Mouse (Mus musculus): ENCODE data around the gene Ssbp4. TPM values are rescaled to one million over a fixed set of nuclear protein-coding genes. Genes with fewer than 3 reads are reported as not detected.
A peak's percentile ranks its signal among the peaks of the same experiment; 100 is the strongest.

Ssbp4 gene
- polyA plus RNA-seq (2014; fragmentation: Nextera tagmentation; extraction: Ambion mirVana) = 121 and 122 TPM in 2 replicates

GRCm38 (mm10) chr8:70608749-70609367 lies at the start of gene Ssbp4:
Ssbp4 (minus strand) TSS chr8:70608872.
- Histone ChIP-seq H3K9me3 (ENCODE audit: control insufficient read depth, low read depth, low read length) (no peaks in the 10 kb centered on the region), H3K27me3 (ENCODE audit: control insufficient read depth, insufficient read depth, low read length) (no peaks in the 10 kb centered on the region), H3K27ac (ENCODE audit: low read length) (peak within 1 kb of the TSS; percentile 99), H3K36me3 (ENCODE audit: control insufficient read depth, insufficient read depth, low read length) (no peaks in the 10 kb centered on the region), H3K4me1 (ENCODE audit: control insufficient read depth, insufficient read depth, low read length) (peaks cover 16% of the 10 kb centered on the region; the same call in 1 of the 2 replicates), H3K9ac (replicated peaks; ENCODE audit: low read depth, low read length) (peak within 1 kb of the TSS; percentile 77), H3K4me3 (ENCODE audit: low read depth, low read length) (peak within 1 kb of the TSS; percentile 84), H3K4me2 (replicated peaks; ENCODE audit: low read depth, low read length) (peak within 1 kb of the TSS; percentile 98)
- ATAC-seq (ENCODE audit: insufficient number of reproducible peaks, insufficient read depth, low FRiP score, low read depth) = no peak
- 4% methylated on average over 26 of the region's 26 CpGs for WGBS

GRCm38 (mm10) chr8:70657739-70658138 lies 49.1 kb upstream of the Ssbp4 start:
- H3K9ac ChIP-seq (replicated peaks; ENCODE audit: low read depth, low read length) = no peak overlapping the region
- no peak overlapping the region for H3K27ac ChIP-seq (ENCODE audit: low read length)
- ATAC-seq (ENCODE audit: insufficient number of reproducible peaks, insufficient read depth, low FRiP score, low read depth) = no peak
- H3K4me2 ChIP-seq (replicated peaks; ENCODE audit: low read depth, low read length) = peak overlapping the region; percentile 92; the same call in 1 of the 2 replicates
- 84% methylated on average over 2 of the region's 2 CpGs for WGBS
- no peaks in the 10 kb centered on the region for H3K27me3 ChIP-seq (ENCODE audit: control insufficient read depth, insufficient read depth, low read length)
- peaks cover 18% of the 10 kb centered on the region for H3K4me1 ChIP-seq (ENCODE audit: control insufficient read depth, insufficient read depth, low read length)
- H3K4me3 ChIP-seq (ENCODE audit: low read depth, low read length) = peak overlapping the region; percentile 78; the same call in 1 of the 2 replicates
- no peaks in the 10 kb centered on the region for H3K9me3 ChIP-seq (ENCODE audit: control insufficient read depth, low read depth, low read length)
- H3K36me3 ChIP-seq (ENCODE audit: control insufficient read depth, insufficient read depth, low read length) = peaks cover 27% of the 10 kb centered on the region

- ATAC-seq (ENCODE audit: insufficient number of reproducible peaks, insufficient read depth, low FRiP score, low read depth) = no peak
- H3K4me2 ChIP-seq (replicated peaks; ENCODE audit: low read depth, low read length) = no peak overlapping the region
- no peaks in the 10 kb centered on the region for H3K27me3 ChIP-seq (ENCODE audit: control insufficient read depth, insufficient read depth, low read length)
- no peaks in the 10 kb centered on the region for H3K9me3 ChIP-seq (ENCODE audit: control insufficient read depth, low read depth, low read length)
- peaks cover 29% of the 10 kb centered on the region for H3K36me3 ChIP-seq (ENCODE audit: control insufficient read depth, insufficient read depth, low read length)
- H3K4me1 ChIP-seq (ENCODE audit: control insufficient read depth, insufficient read depth, low read length) = peaks cover 18% of the 10 kb centered on the region
- no peak overlapping the region for H3K4me3 ChIP-seq (ENCODE audit: low read depth, low read length)
- WGBS = 96% methylated on average over 3 of the region's 3 CpGs
- H3K9ac ChIP-seq (replicated peaks; ENCODE audit: low read depth, low read length) = no peak overlapping the region
- H3K27ac ChIP-seq (ENCODE audit: low read length) = peak overlapping the region; percentile 33; the same call in 1 of the 2 replicates
These were observed 48.5 kb upstream of the Ssbp4 start for GRCm38 (mm10) chr8:70657214-70657613.

- Histone ChIP-seq H3K4me3 (ENCODE audit: low read depth, low read length) (no peak overlapping the region), H3K27me3 (ENCODE audit: control insufficient read depth, insufficient read depth, low read length) (no peaks in the 10 kb centered on the region), H3K27ac (ENCODE audit: low read length) (peak overlapping the region; percentile 55; the same call in 1 of the 2 replicates), H3K9me3 (ENCODE audit: control insufficient read depth, low read depth, low read length) (no peaks in the 10 kb centered on the region), H3K9ac (replicated peaks; ENCODE audit: low read depth, low read length) (0 out of 2 replicates have a peak overlapping the region, but pooled peaks have one; percentile 6), H3K4me2 (replicated peaks; ENCODE audit: low read depth, low read length) (no peak overlapping the region), H3K4me1 (ENCODE audit: control insufficient read depth, insufficient read depth, low read length) (peaks cover 18% of the 10 kb centered on the region), H3K36me3 (ENCODE audit: control insufficient read depth, insufficient read depth, low read length) (peaks cover 38% of the 10 kb centered on the region)
- ATAC-seq (ENCODE audit: insufficient number of reproducible peaks, insufficient read depth, low FRiP score, low read depth) = no peak
- 70% methylated on average over 13 of the region's 13 CpGs for WGBS
These were observed 47.6 kb upstream of the Ssbp4 start for GRCm38 (mm10) chr8:70656193-70656790.

- Histone ChIP-seq H3K4me3 (ENCODE audit: low read depth, low read length) (no peak overlapping the region), H3K9me3 (ENCODE audit: control insufficient read depth, low read depth, low read length) (no peaks in the 10 kb centered on the region), H3K9ac (replicated peaks; ENCODE audit: low read depth, low read length) (no peak overlapping the region), H3K27me3 (ENCODE audit: control insufficient read depth, insufficient read depth, low read length) (no peaks in the 10 kb centered on the region), H3K4me1 (ENCODE audit: control insufficient read depth, insufficient read depth, low read length) (peaks cover 16% of the 10 kb centered on the region), H3K4me2 (replicated peaks; ENCODE audit: low read depth, low read length) (no peak overlapping the region), H3K27ac (ENCODE audit: low read length) (no peak overlapping the region; the same call in 1 of the 2 replicates), H3K36me3 (ENCODE audit: control insufficient read depth, insufficient read depth, low read length) (peaks cover 40% of the 10 kb centered on the region)
- ATAC-seq (ENCODE audit: insufficient number of reproducible peaks, insufficient read depth, low FRiP score, low read depth) = no peak
- 52% methylated on average over 2 of the region's 2 CpGs for WGBS
These were observed 46.8 kb upstream of the Ssbp4 start for GRCm38 (mm10) chr8:70655469-70655868.

- H3K4me1 ChIP-seq (ENCODE audit: control insufficient read depth, insufficient read depth, low read length) = peaks cover 19% of the 10 kb centered on the region
- no peaks in the 10 kb centered on the region for H3K9me3 ChIP-seq (ENCODE audit: control insufficient read depth, low read depth, low read length)
- no peak overlapping the region for H3K4me2 ChIP-seq (replicated peaks; ENCODE audit: low read depth, low read length)
- no peak for ATAC-seq (ENCODE audit: insufficient number of reproducible peaks, insufficient read depth, low FRiP score, low read depth)
- no peak overlapping the region for H3K9ac ChIP-seq (replicated peaks; ENCODE audit: low read depth, low read length)
- peaks cover 48% of the 10 kb centered on the region for H3K36me3 ChIP-seq (ENCODE audit: control insufficient read depth, insufficient read depth, low read length)
- H3K4me3 ChIP-seq (ENCODE audit: low read depth, low read length) = no peak overlapping the region
- H3K27ac ChIP-seq (ENCODE audit: low read length) = no peak overlapping the region
- H3K27me3 ChIP-seq (ENCODE audit: control insufficient read depth, insufficient read depth, low read length) = no peaks in the 10 kb centered on the region
- 73% methylated on average over 1 of the region's 1 CpGs for WGBS
These were observed 45.4 kb upstream of the Ssbp4 start for GRCm38 (mm10) chr8:70654121-70654520.

GRCm38 (mm10) chr8:70653226-70653625 lies 44.6 kb upstream of the Ssbp4 start:
- Histone ChIP-seq H3K27ac (ENCODE audit: low read length) (no peak overlapping the region), H3K4me2 (replicated peaks; ENCODE audit: low read depth, low read length) (no peak overlapping the region), H3K9me3 (ENCODE audit: control insufficient read depth, low read depth, low read length) (no peaks in the 10 kb centered on the region), H3K27me3 (ENCODE audit: control insufficient read depth, insufficient read depth, low read length) (no peaks in the 10 kb centered on the region), H3K36me3 (ENCODE audit: control insufficient read depth, insufficient read depth, low read length) (peaks cover 48% of the 10 kb centered on the region), H3K4me1 (ENCODE audit: control insufficient read depth, insufficient read depth, low read length) (peaks cover 17% of the 10 kb centered on the region), H3K9ac (replicated peaks; ENCODE audit: low read depth, low read length) (no peak overlapping the region), H3K4me3 (ENCODE audit: low read depth, low read length) (no peak overlapping the region)
- ATAC-seq (ENCODE audit: insufficient number of reproducible peaks, insufficient read depth, low FRiP score, low read depth) = no peak
- 59% methylated on average over 2 of the region's 2 CpGs for WGBS

GRCm38 (mm10) chr8:70650351-70650750 lies 41.7 kb upstream of the Ssbp4 start:
- ATAC-seq (ENCODE audit: insufficient number of reproducible peaks, insufficient read depth, low FRiP score, low read depth) = no peak
- no peak overlapping the region for H3K4me3 ChIP-seq (ENCODE audit: low read depth, low read length)
- H3K9ac ChIP-seq (replicated peaks; ENCODE audit: low read depth, low read length) = no peak overlapping the region
- peaks cover 31% of the 10 kb centered on the region for H3K4me1 ChIP-seq (ENCODE audit: control insufficient read depth, insufficient read depth, low read length)
- H3K36me3 ChIP-seq (ENCODE audit: control insufficient read depth, insufficient read depth, low read length) = peaks cover 30% of the 10 kb centered on the region
- WGBS = 92% methylated on average over 17 of the region's 17 CpGs
- no peaks in the 10 kb centered on the region for H3K9me3 ChIP-seq (ENCODE audit: control insufficient read depth, low read depth, low read length)
- no peak overlapping the region; the same call in 1 of the 2 replicates for H3K27ac ChIP-seq (ENCODE audit: low read length)
- no peak overlapping the region for H3K4me2 ChIP-seq (replicated peaks; ENCODE audit: low read depth, low read length)
- no peaks in the 10 kb centered on the region for H3K27me3 ChIP-seq (ENCODE audit: control insufficient read depth, insufficient read depth, low read length)
